Mouse (Mus musculus) bone marrow macrophage, adult 2 months (primary cell): ENCODE data around the gene Gpc5.

Experiments
- CTCF ChIP-seq: IDR thresholded peaks from 2 replicates; pipeline ENCODE4 v1.5.1; 2012; ENCODE audit warnings: low read depth, mild to moderate bottlenecking, low read length, moderate library complexity
- POLR2A ChIP-seq: IDR thresholded peaks from 2 replicates; pipeline ENCODE4 v1.6.1; 2012; ENCODE audit warnings: mild to moderate bottlenecking, low read depth, low read length, borderline replicate concordance

DNA sequence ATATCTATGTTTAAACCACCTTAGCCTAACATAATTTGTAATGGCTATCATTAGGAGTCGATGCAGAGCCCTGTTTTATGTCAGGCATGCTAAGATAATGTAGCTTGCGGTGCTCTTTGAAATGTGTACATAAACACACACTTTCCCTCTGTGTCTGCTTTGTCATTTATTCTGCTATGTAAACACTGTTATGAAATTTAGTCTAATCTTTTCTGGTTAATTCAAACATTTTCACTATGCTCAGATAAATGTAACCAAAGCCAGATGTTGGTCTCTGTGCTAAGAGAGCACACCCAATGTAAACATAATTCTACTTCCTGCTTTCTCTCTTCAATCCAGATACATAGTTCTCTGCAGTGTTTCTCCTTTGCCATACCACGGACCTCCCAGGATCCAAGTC is 1256.5 kb downstream of the Gpc5 start:
- TF ChIP-seq CTCF, result no peak
- TF ChIP-seq POLR2A, result no peak
